Mouse (Mus musculus): ENCODE data around the gene Olfr1378. TPM values are rescaled to one million over a fixed set of nuclear protein-coding genes. Genes with fewer than 3 reads are reported as not detected.

Olfr1378 gene
- total and polyA plus RNA-seq, 3 experiments = not detected

GRCm38 (mm10) chr11:50931451-50931866 lies 34.9 kb upstream of the Olfr1378 start, which contains the start of gene Zfp354b:
Zfp354b (minus strand) TSS chr11:50931633.
- DNase-seq (ENCODE audit: low read depth, low spot score) = no peak
- no peaks in the 10 kb centered on the region for H3K79me2 ChIP-seq (ENCODE audit: control insufficient read depth, insufficient read depth, low read length, poor library complexity)
- TF ChIP-seq MXI1 (IDR thresholded peaks at IDR 0.05; ENCODE audit: low read depth, low read length) (no peak), KAT2A (conservative IDR thresholded peaks at IDR 0.05; ENCODE audit: low read depth, low read length) (no peak), JUND (IDR thresholded peaks at IDR 0.05; ENCODE audit: low read depth, low read length) (no peak), CTCF (IDR thresholded peaks at IDR 0.05 in 2 of 3, conservative IDR thresholded peaks at IDR 0.05 in 1 of 3; ENCODE audit: control insufficient read depth in 1 of 3, insufficient read depth in 1 of 3, low read depth in 2 of 3, low read length in 3 of 3, poor library complexity in 1 of 3, severe bottlenecking in 1 of 3) (no peak), HCFC1 (IDR thresholded peaks at IDR 0.05; ENCODE audit: low read depth, low read length) (no peak), ETS1 (IDR thresholded peaks at IDR 0.05; ENCODE audit: low read depth, low read length) (no peak), CHD1 (IDR thresholded peaks at IDR 0.05; ENCODE audit: low read depth, low read length) (no peak), ZKSCAN1 (IDR thresholded peaks at IDR 0.05; ENCODE audit: low read depth, low read length) (no peak), MYC (IDR thresholded peaks at IDR 0.05; ENCODE audit: low read depth, low read length) (no peak), MAFK (IDR thresholded peaks at IDR 0.05; ENCODE audit: borderline replicate concordance, low read depth, low read length) (no peak), CHD2 (IDR thresholded peaks at IDR 0.05; ENCODE audit: low read length) (no peak)
- H3K4me3 ChIP-seq (ENCODE audit: control insufficient read depth in 1 of 2, insufficient read depth in 1 of 2, low read depth in 2 of 2, low read length in 2 of 2) = no peak within 1 kb of the TSS
- H3K36me3 ChIP-seq (ENCODE audit: control insufficient read depth in 1 of 2, insufficient read depth in 2 of 2, low read length in 2 of 2) = no peaks in the 10 kb centered on the region
- H3K9me3 ChIP-seq (replicated peaks; ENCODE audit: insufficient read depth, low read length) = no peaks in the 10 kb centered on the region; the same call in 1 of the 2 replicates
- no peak within 1 kb of the TSS for H3K9ac ChIP-seq (ENCODE audit: control insufficient read depth, low read depth, low read length, poor library complexity, severe bottlenecking)
- no peak within 1 kb of the TSS for H3K27ac ChIP-seq (ENCODE audit: control insufficient read depth, low read depth, low read length)
- no peaks in the 10 kb centered on the region for H3K27me3 ChIP-seq (ENCODE audit: control insufficient read depth in 1 of 2, insufficient read depth in 2 of 2, low read length in 2 of 2)
- H3K4me1 ChIP-seq (ENCODE audit: control insufficient read depth in 1 of 2, insufficient read depth in 2 of 2, low read length in 2 of 2) = no peaks in the 10 kb centered on the region

GRCm38 (mm10) chr11:50932040-50932439 lies 34.3 kb upstream of the Olfr1378 start:
- Histone ChIP-seq H3K9ac (ENCODE audit: control insufficient read depth, low read depth, low read length, poor library complexity, severe bottlenecking) (no peak overlapping the region), H3K9me3 (replicated peaks; ENCODE audit: insufficient read depth, low read length) (no peaks in the 10 kb centered on the region; the same call in 1 of the 2 replicates), H3K27ac (ENCODE audit: control insufficient read depth, low read depth, low read length) (no peak overlapping the region), H3K36me3 (ENCODE audit: control insufficient read depth in 1 of 2, insufficient read depth in 2 of 2, low read length in 2 of 2) (no peaks in the 10 kb centered on the region), H3K4me3 (ENCODE audit: control insufficient read depth in 1 of 2, insufficient read depth in 1 of 2, low read depth in 2 of 2, low read length in 2 of 2) (no peak overlapping the region), H3K27me3 (ENCODE audit: control insufficient read depth in 1 of 2, insufficient read depth in 2 of 2, low read length in 2 of 2) (no peaks in the 10 kb centered on the region), H3K79me2 (ENCODE audit: control insufficient read depth, insufficient read depth, low read length, poor library complexity) (no peaks in the 10 kb centered on the region), H3K4me1 (ENCODE audit: control insufficient read depth in 1 of 2, insufficient read depth in 2 of 2, low read length in 2 of 2) (no peaks in the 10 kb centered on the region)
- TF ChIP-seq GABPA (IDR thresholded peaks at IDR 0.05; ENCODE audit: low read depth, low read length) = no peak
- no peak for TF ChIP-seq NRF1 (IDR thresholded peaks at IDR 0.05; ENCODE audit: insufficient read depth, low read depth, low read length, poor library complexity, severe bottlenecking)
- TF ChIP-seq CHD1 (IDR thresholded peaks at IDR 0.05; ENCODE audit: low read depth, low read length) = no peak
- TF ChIP-seq MEF2A (IDR thresholded peaks at IDR 0.05; ENCODE audit: extremely low read depth, insufficient replicate concordance, low read depth, low read length, poor library complexity, severe bottlenecking) = no peak
- TF ChIP-seq HCFC1 (IDR thresholded peaks at IDR 0.05; ENCODE audit: low read depth, low read length) = no peak
- TF ChIP-seq ZKSCAN1 (IDR thresholded peaks at IDR 0.05; ENCODE audit: low read depth, low read length) = no peak
- no peak for TF ChIP-seq TAL1 (IDR thresholded peaks at IDR 0.05; ENCODE audit: low read length)
- no peak for TF ChIP-seq BHLHE40 (IDR thresholded peaks at IDR 0.05; ENCODE audit: borderline replicate concordance, low read depth, low read length)
- TF ChIP-seq ETS1 (IDR thresholded peaks at IDR 0.05; ENCODE audit: low read depth, low read length) = no peak
- no peak for TF ChIP-seq RCOR1 (IDR thresholded peaks at IDR 0.05; ENCODE audit: low read depth, low read length)
- TF ChIP-seq ELF1 (IDR thresholded peaks at IDR 0.05; ENCODE audit: low read depth, low read length) = no peak
- TF ChIP-seq MYB (IDR thresholded peaks at IDR 0.05; ENCODE audit: low read depth, low read length) = no peak
- TF ChIP-seq USF2 (IDR thresholded peaks at IDR 0.05; ENCODE audit: borderline replicate concordance in 1 of 2, insufficient read depth in 1 of 2, low read depth in 1 of 2, low read length in 2 of 2) = no peak
- no peak for TF ChIP-seq USF1 (IDR thresholded peaks at IDR 0.05; ENCODE audit: low read depth, low read length)
- TF ChIP-seq KAT2A (conservative IDR thresholded peaks at IDR 0.05; ENCODE audit: low read depth, low read length) = no peak
- no peak for DNase-seq (ENCODE audit: low read depth, low spot score)
